8 mouse cellular contexts compared by ENCODE assay signal in the genomic region with DNA sequence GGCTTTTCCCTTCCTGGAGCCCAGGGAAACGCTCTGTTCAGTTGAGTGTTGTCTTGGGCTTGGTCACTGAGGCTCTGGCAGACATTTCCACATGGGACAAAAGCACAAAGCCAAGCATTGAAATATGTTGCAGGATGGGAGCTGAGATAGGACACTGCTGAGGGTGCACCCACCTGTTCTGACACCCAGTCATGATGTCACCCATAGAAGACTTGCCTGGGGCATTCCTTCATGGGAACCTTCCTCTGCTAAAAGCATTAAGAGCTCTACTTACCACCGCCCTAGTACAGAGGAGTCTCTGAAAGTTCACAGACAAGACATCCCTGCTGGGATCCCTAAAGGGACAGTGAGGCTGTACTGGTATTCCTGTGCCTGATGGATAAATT. TPM values are rescaled to one million over a fixed set of nuclear protein-coding genes. Genes with fewer than 3 reads are reported as not detected.
A peak's percentile ranks its signal among the peaks of the same experiment; 100 is the strongest.
DNase-seq lines count a peak whose midpoint lies in the region; ATAC-seq and TF ChIP-seq lines count a peak whose summit lies in the region.

No protein-coding gene starts in this region.

- peak in 1 of 2 experiments; percentile 34 for DNase-seq in cerebellum, adult 2 months
- no peak for DNase-seq in cerebellum, adult 8-10 months
- DNase-seq in testis, postnatal 10 days (ENCODE audit: low spot score): no peak
- no peak for DNase-seq in gastrocnemius, postnatal 25 days
- no peak for DNase-seq in c-Kit-positive CD71-positive TER-119-positive erythroid progenitor cells, embryonic 14.5 days (ENCODE audit: low spot score)

- no peak for ATAC-seq in limb, embryonic 13.5 days (ENCODE audit: low FRiP score, low read depth)
- no peak for ATAC-seq in stomach, embryonic 16.5 days (ENCODE audit: insufficient read depth, low FRiP score)

- no peaks in the 10 kb centered on the region for H3K9me3 ChIP-seq in limb, embryonic 13.5 days
- no peaks in the 10 kb centered on the region for H3K9me3 ChIP-seq in stomach, embryonic 16.5 days (replicated peaks; ENCODE audit: control insufficient read depth, low read length)

- peak overlapping the region; percentile 98 for H3K9ac ChIP-seq in limb, embryonic 13.5 days
- peak overlapping the region; percentile 99 for H3K9ac ChIP-seq in stomach, embryonic 16.5 days (ENCODE audit: low read length)

- 2% methylated on average over 2 of the region's 2 CpGs for WGBS in cerebellum, adult 2 months
- WGBS in limb, embryonic 13.5 days: 46% methylated on average over 2 of the region's 2 CpGs
- 42% methylated on average over 2 of the region's 2 CpGs for WGBS in stomach, embryonic 16.5 days

- TF ChIP-seq POLR2A in cerebellum, adult 2 months (IDR thresholded peaks at IDR 0.05; ENCODE audit: borderline replicate concordance, insufficient read depth, low read length): no peak
- no peak for TF ChIP-seq POLR2A in testis, adult 2 months (IDR thresholded peaks at IDR 0.05; ENCODE audit: control insufficient read depth, low read depth, low read length)

- no peak for TF ChIP-seq CTCF in cerebellum, adult 2 months (IDR thresholded peaks at IDR 0.05; ENCODE audit: borderline replicate concordance, insufficient read depth, low read depth, low read length)
- no peak for TF ChIP-seq CTCF in testis, adult 2 months (IDR thresholded peaks at IDR 0.05; ENCODE audit: control insufficient read depth, insufficient read depth, insufficient replicate concordance, low read depth, low read length)

- H3K36me3 ChIP-seq in testis, adult 2 months (ENCODE audit: control insufficient read depth, insufficient read depth, low read length): no peaks in the 10 kb centered on the region
- peaks cover 12% of the 10 kb centered on the region for H3K36me3 ChIP-seq in limb, embryonic 13.5 days
- H3K36me3 ChIP-seq in stomach, embryonic 16.5 days (ENCODE audit: control insufficient read depth, insufficient read depth, low read length): no peaks in the 10 kb centered on the region

- no peaks in the 10 kb centered on the region for H3K27me3 ChIP-seq in cerebellum, adult 2 months (ENCODE audit: control insufficient read depth, insufficient read depth, low read length)
- no peaks in the 10 kb centered on the region for H3K27me3 ChIP-seq in testis, adult 2 months (ENCODE audit: control insufficient read depth, insufficient read depth, low read length)
- H3K27me3 ChIP-seq in limb, embryonic 13.5 days: no peaks in the 10 kb centered on the region
- no peaks in the 10 kb centered on the region for H3K27me3 ChIP-seq in stomach, embryonic 16.5 days (ENCODE audit: control insufficient read depth, insufficient read depth, low read length)

- H3K4me2 ChIP-seq in limb, embryonic 13.5 days (replicated peaks): peak overlapping the region; percentile 91
- peak overlapping the region; percentile 86 for H3K4me2 ChIP-seq in stomach, embryonic 16.5 days (ENCODE audit: low read depth, low read length)

- peak overlapping the region; percentile 35; the same call in 1 of the 2 replicates for H3K27ac ChIP-seq in cerebellum, adult 2 months (ENCODE audit: insufficient read depth, low read length)
- H3K27ac ChIP-seq in testis, adult 2 months (ENCODE audit: control insufficient read depth, insufficient read depth, low read depth, low read length): no peak overlapping the region
- H3K27ac ChIP-seq in limb, embryonic 13.5 days: no peak overlapping the region
- peak overlapping the region; percentile 96 for H3K27ac ChIP-seq in stomach, embryonic 16.5 days (ENCODE audit: low read length)

- peak overlapping the region; percentile 94 for H3K4me3 ChIP-seq in cerebellum, adult 2 months (replicated peaks; ENCODE audit: insufficient read depth, low read depth, low read length)
- H3K4me3 ChIP-seq in testis, adult 2 months (ENCODE audit: control insufficient read depth, low read depth, low read length): peak overlapping the region; percentile 99
- H3K4me3 ChIP-seq in limb, embryonic 13.5 days: peak overlapping the region; percentile 98
- H3K4me3 ChIP-seq in stomach, embryonic 16.5 days (replicated peaks; ENCODE audit: low read length): peak overlapping the region; percentile 99

- H3K4me1 ChIP-seq in cerebellum, adult 2 months (ENCODE audit: control insufficient read depth, insufficient read depth, low read length): peaks cover 30% of the 10 kb centered on the region
- H3K4me1 ChIP-seq in testis, adult 2 months (ENCODE audit: control insufficient read depth, insufficient read depth, low read length): peaks cover 8% of the 10 kb centered on the region
- peaks cover 25% of the 10 kb centered on the region for H3K4me1 ChIP-seq in limb, embryonic 13.5 days
- H3K4me1 ChIP-seq in stomach, embryonic 16.5 days (ENCODE audit: control insufficient read depth, insufficient read depth, low read length): peaks cover 22% of the 10 kb centered on the region

RNA-seq across cellular contexts. Expression of a gene that starts 1.1 kb away (rescaled TPM):
- 9.1 and 9.2 TPM in 2 replicates for polyA plus RNA-seq in cerebellum, adult 2 months (2012; rRNA removed)
- 3.1 and 3.2 TPM in 2 replicates for polyA plus RNA-seq in testis, adult 2 months (2012; rRNA removed)
- 0.32 and 0.53 TPM in 2 replicates for polyA plus RNA-seq in limb, embryonic 13.5 days (2015; fragmentation: Nextera tagmentation; extraction: Ambion mirVana)
- 0.32 and 0.46 TPM in 2 replicates for polyA plus RNA-seq in stomach, embryonic 16.5 days (2015; fragmentation: Nextera tagmentation; extraction: Ambion mirVana)
- total RNA-seq in gastrocnemius, postnatal 25 days (2021): under 1 TPM in 1 of 2 experiments, not detected in 1; 0.16 TPM

RNA-seq across cellular contexts. Expression of a gene that starts 3.7 kb away (rescaled TPM):
- 0.08 and 0.11 TPM in 2 replicates for polyA plus RNA-seq in cerebellum, adult 2 months (2012; rRNA removed)
- 175 and 177 TPM in 2 replicates for polyA plus RNA-seq in testis, adult 2 months (2012; rRNA removed)
- polyA plus RNA-seq in limb, embryonic 13.5 days (2015; fragmentation: Nextera tagmentation; extraction: Ambion mirVana): 0.04 TPM in 1 of 2 replicates, not detected in the other
- 0.04 TPM in 1 of 2 replicates, not detected in the other for polyA plus RNA-seq in stomach, embryonic 16.5 days (2015; fragmentation: Nextera tagmentation; extraction: Ambion mirVana)
- total RNA-seq in gastrocnemius, postnatal 25 days (2021): under 1 TPM in 1 of 2 experiments, not detected in 1; 0.13 TPM

RNA-seq across cellular contexts. Expression of a gene that starts 8.0 kb away (rescaled TPM):
- polyA plus RNA-seq in cerebellum, adult 2 months (2012; rRNA removed): 145 and 162 TPM in 2 replicates
- polyA plus RNA-seq in testis, adult 2 months (2012; rRNA removed): 259 and 263 TPM in 2 replicates
- polyA plus RNA-seq in limb, embryonic 13.5 days (2015; fragmentation: Nextera tagmentation; extraction: Ambion mirVana): 97.8 and 105 TPM in 2 replicates
- polyA plus RNA-seq in stomach, embryonic 16.5 days (2015; fragmentation: Nextera tagmentation; extraction: Ambion mirVana): 80.6 and 88.8 TPM in 2 replicates
- 10 to 100 TPM; 23.0 to 24.7 TPM for total RNA-seq in gastrocnemius, postnatal 25 days (2021)

RNA-seq across cellular contexts. Expression of a gene that starts 8.1 kb away (rescaled TPM):
- not detected in 2 replicates for polyA plus RNA-seq in cerebellum, adult 2 months (2012; rRNA removed)
- polyA plus RNA-seq in testis, adult 2 months (2012; rRNA removed): 845 and 898 TPM in 2 replicates
- polyA plus RNA-seq in limb, embryonic 13.5 days (2015; fragmentation: Nextera tagmentation; extraction: Ambion mirVana): 0.17 TPM in 1 of 2 replicates, not detected in the other
- not detected in 2 replicates for polyA plus RNA-seq in stomach, embryonic 16.5 days (2015; fragmentation: Nextera tagmentation; extraction: Ambion mirVana)
- not detected for total RNA-seq in gastrocnemius, postnatal 25 days (2021)

RNA-seq across cellular contexts. Expression of a gene that starts 20.8 kb away (rescaled TPM):
- 41.5 and 41.7 TPM in 2 replicates for polyA plus RNA-seq in cerebellum, adult 2 months (2012; rRNA removed)
- polyA plus RNA-seq in testis, adult 2 months (2012; rRNA removed): 27.2 and 28.3 TPM in 2 replicates
- polyA plus RNA-seq in limb, embryonic 13.5 days (2015; fragmentation: Nextera tagmentation; extraction: Ambion mirVana): 49.8 and 50.7 TPM in 2 replicates
- polyA plus RNA-seq in stomach, embryonic 16.5 days (2015; fragmentation: Nextera tagmentation; extraction: Ambion mirVana): 31.3 and 33.7 TPM in 2 replicates
- 1 to 10 TPM; 5.1 to 6.1 TPM for total RNA-seq in gastrocnemius, postnatal 25 days (2021)

Comparison
In these comparisons a context has a peak if more than half of its experiments do, and no peak if none do; other contexts are left out.
1. H3K27ac ChIP-seq: peak in cerebellum, adult 2 months (single experiment) and stomach, embryonic 16.5 days (single experiment); none in testis, adult 2 months (single experiment) and limb, embryonic 13.5 days (single experiment).
2. RNA of a gene that starts 3.7 kb away (polyA plus RNA-seq): 175 to 177 TPM in testis, adult 2 months; 0.08 to 0.11 TPM in cerebellum, adult 2 months, 0.04 TPM in stomach, embryonic 16.5 days and 0.04 TPM in limb, embryonic 13.5 days; every median in the first group is over 100 times any median in the second.
3. Peak in every context shown above with its lines, with median percentiles within 50 percentile points of each other: H3K4me3 ChIP-seq.